Mouse (Mus musculus) heart, adult 2 months (tissue): ENCODE results near the gene Shisa5.

ENCODE experiments used
- CTCF ChIP-seq: fragments of 200-600 bp; IDR thresholded peaks from 2 replicates; pipeline ENCODE4 v1.8.1; 2022; ENCODE audit warnings: antibody characterized with exemption, mild to moderate bottlenecking, moderate library complexity
- EP300 ChIP-seq: fragments of 200-500 bp; IDR thresholded peaks from 2 replicates; pipeline ENCODE4 v1.6.1; 2011; ENCODE audit warnings: low read depth, low read length, control low read depth; ENCODE audit not compliant: insufficient read depth
- POLR2A ChIP-seq: fragments of 200-500 bp; IDR thresholded peaks from 2 replicates; pipeline ENCODE4 v1.6.1; 2011; ENCODE audit warnings: mild to moderate bottlenecking, low read depth, low read length, control low read depth; ENCODE audit not compliant: insufficient read depth

- TF ChIP-seq EP300 (no peak), CTCF (no peak), POLR2A (no peak)
These were observed 67.3 kb downstream of the Shisa5 start for GRCm38 (mm10) chr9:109105648-109106047.
